Mouse (Mus musculus) myocyte (in vitro differentiated cells): ENCODE data around the gene Hcfc1.

Experiments used
- E2F4 ChIP-seq: IDR thresholded peaks from one replicate; pipeline ENCODE4 v1.6.1; 2011; ENCODE audit warnings: mild to moderate bottlenecking, control low read depth, moderate library complexity; ENCODE audit not compliant: insufficient read depth
- MAX ChIP-seq: IDR thresholded peaks from one replicate; pipeline ENCODE4 v1.6.1; 2011; ENCODE audit warnings: low read depth, mild to moderate bottlenecking, control low read depth
- MYOD1 ChIP-seq, 3 experiments: IDR thresholded peaks; one replicate each; pipeline ENCODE4 v1.6.1; 2011; ENCODE audit warnings: control low read depth in 2 of 3, low read depth in 2 of 3, mild to moderate bottlenecking in 2 of 3, moderate library complexity in 1 of 3; ENCODE audit not compliant: insufficient read length in 2 of 3, control insufficient read depth in 1 of 3
- MYOG ChIP-seq, 3 experiments: IDR thresholded peaks; one replicate each; pipeline ENCODE4 v1.6.1; 2011; ENCODE audit warnings: control low read depth in 2 of 3, low read depth in 2 of 3, mild to moderate bottlenecking in 2 of 3; ENCODE audit not compliant: insufficient read length in 2 of 3, control insufficient read depth in 1 of 3, insufficient read depth in 1 of 3
- POLR2A ChIP-seq: IDR thresholded peaks from one replicate; pipeline ENCODE4 v1.6.1; 2011; ENCODE audit warnings: low read depth, mild to moderate bottlenecking, control low read depth, moderate library complexity; ENCODE audit not compliant: insufficient read length
- REST ChIP-seq: IDR thresholded peaks from one replicate; pipeline ENCODE4 v1.6.1; 2011; ENCODE audit warnings: mild to moderate bottlenecking, control low read depth, moderate library complexity; ENCODE audit not compliant: insufficient read depth, insufficient read length
- SRF ChIP-seq: IDR thresholded peaks from one replicate; pipeline ENCODE4 v1.6.1; 2011; ENCODE audit warnings: low read depth; ENCODE audit not compliant: control insufficient read depth, insufficient read length
- TCF12 ChIP-seq: IDR thresholded peaks from one replicate; pipeline ENCODE4 v1.6.1; 2011; ENCODE audit warnings: mild to moderate bottlenecking, control low read depth; ENCODE audit not compliant: poor library complexity, insufficient read depth, severe bottlenecking
- USF1 ChIP-seq: IDR thresholded peaks from one replicate; pipeline ENCODE4 v1.6.1; 2011; ENCODE audit warnings: low read depth, mild to moderate bottlenecking, control low read depth, moderate library complexity

- no peak for TF ChIP-seq POLR2A
- TF ChIP-seq MAX = no peak
- no peak for TF ChIP-seq USF1
- TF ChIP-seq REST = no peak
- TF ChIP-seq SRF = no peak
- TF ChIP-seq TCF12 = peak; percentile 43
- TF ChIP-seq MYOD1 (IDR thresholded peaks at IDR 0.05; ENCODE audit: control insufficient read depth in 1 of 3, insufficient read length in 2 of 3, low read depth in 2 of 3) = peak in 2 of 3 experiments; percentile 56 to 92
- TF ChIP-seq E2F4 = no peak
- TF ChIP-seq MYOG (IDR thresholded peaks at IDR 0.05; ENCODE audit: control insufficient read depth in 1 of 3, insufficient read depth in 1 of 3, insufficient read length in 2 of 3, low read depth in 2 of 3) = peak in 2 of 3 experiments; percentile 89 to 98
These were observed 11.2 kb downstream of the Hcfc1 start for GRCm38 (mm10) chrX:73954988-73955387.
